Mouse (Mus musculus) neural tube, embryonic 10.5 days (tissue): ENCODE results near the gene Fbf1.
"Not testable (repeated sequence)": the region's sequence is repeated elsewhere in the genome, so short reads cannot be mapped to it uniquely, and the experiment has no call there.

Source experiments
- DNase-seq: peaks from one replicate; pipeline ENCODE4 v3.0.0-alpha.2; 2017; ENCODE audit warnings: low spot score; ENCODE audit errors: extremely low spot score

Fbf1 gene

GRCm38 (mm10) chr11:116138096-116138467 lies 29.9 kb downstream of the Fbf1 start:
- DNase-seq = no peak

GRCm38 (mm10) chr11:116134171-116134570 lies 33.8 kb downstream of the Fbf1 start:
- no peak for DNase-seq

GRCm38 (mm10) chr11:116133497-116133896 lies 34.5 kb downstream of the Fbf1 start:
- DNase-seq = no peak

GRCm38 (mm10) chr11:116132366-116133333 lies 35.3 kb downstream of the Fbf1 start:
- no peak for DNase-seq

- no peak for DNase-seq
Observed at GRCm38 (mm10) chr11:116131349-116132170, 36.4 kb downstream of the Fbf1 start.

GRCm38 (mm10) chr11:116130488-116131205 lies 37.3 kb downstream of the Fbf1 start, which contains the start of gene Trim65:
TSS of gene Trim65 (minus strand) at chr11:116131128.
- peak; percentile 86 for DNase-seq

- no peak for DNase-seq
Observed at GRCm38 (mm10) chr11:116129993-116130487, 37.9 kb downstream of the Fbf1 start.

- no peak for DNase-seq
Observed at GRCm38 (mm10) chr11:116129091-116129790, 38.7 kb downstream of the Fbf1 start.

GRCm38 (mm10) chr11:116127986-116128385 lies 40.0 kb downstream of the Fbf1 start:
- DNase-seq = no peak

- peak; percentile 62 for DNase-seq
Observed at GRCm38 (mm10) chr11:116127156-116127980, 40.6 kb downstream of the Fbf1 start, which contains the start of gene Trim47. TSS of gene Trim47 (minus strand) at chr11:116127210.

- no peak for DNase-seq
Observed at GRCm38 (mm10) chr11:116126261-116126660, 41.7 kb downstream of the Fbf1 start.

GRCm38 (mm10) chr11:116121731-116122245 lies 46.2 kb downstream of the Fbf1 start:
- DNase-seq = not testable (repeated sequence)

GRCm38 (mm10) chr11:116117819-116118218 lies 50.1 kb downstream of the Fbf1 start:
- DNase-seq = no peak

- DNase-seq = no peak
Observed at GRCm38 (mm10) chr11:116117241-116117640, 50.7 kb downstream of the Fbf1 start.

GRCm38 (mm10) chr11:116111611-116112203 lies 56.3 kb downstream of the Fbf1 start:
- DNase-seq = no peak

- no peak for DNase-seq
Observed at GRCm38 (mm10) chr11:116111067-116111466, 56.9 kb downstream of the Fbf1 start.

GRCm38 (mm10) chr11:116110540-116110939 lies 57.4 kb downstream of the Fbf1 start:
- no peak for DNase-seq

- no peak for DNase-seq
Observed at GRCm38 (mm10) chr11:116110131-116110530, 57.8 kb downstream of the Fbf1 start.
